Mouse (Mus musculus) forebrain, postnatal 0 days (tissue): ENCODE data around the gene Olfr1344. TPM values are rescaled to one million over a fixed set of nuclear protein-coding genes. Genes with fewer than 3 reads are reported as not detected.

ENCODE experiments used
- ATAC-seq: fragments of 200-750 bp; cut with Nextera tagmentation; 2 replicates; pipeline ENCODE4 v1.8.0; 2017; ENCODE audit warnings: mild to moderate bottlenecking, moderate library complexity
- DNase-seq: peaks from one replicate; pipeline ENCODE4 v3.0.0-alpha.2; 2015
- H3K27ac ChIP-seq: fragments of 300-500 bp; sonication (generic); 2 replicates; pipeline ENCODE4 v1.5.1; 2014; ENCODE audit warnings: low read depth, mild to moderate bottlenecking, antibody characterized with exemption, low read length, moderate library complexity, mixed read lengths
- H3K27me3 ChIP-seq: fragments of 300-500 bp; sonication (generic); 2 replicates; pipeline ENCODE4 v1.6.1; 2014; ENCODE audit warnings: mild to moderate bottlenecking, low read length, mixed read lengths; ENCODE audit not compliant: insufficient read depth
- H3K36me3 ChIP-seq: fragments of 300-500 bp; sonication (generic); 2 replicates; pipeline ENCODE4 v1.6.1; 2014; ENCODE audit warnings: mild to moderate bottlenecking, moderate library complexity; ENCODE audit not compliant: insufficient read depth
- H3K4me1 ChIP-seq: fragments of 300-500 bp; sonication (generic); 2 replicates; pipeline ENCODE4 v1.6.1; 2014; ENCODE audit warnings: antibody characterized with exemption; ENCODE audit not compliant: insufficient read depth
- H3K4me2 ChIP-seq: fragments of 300-500 bp; sonication (generic); 2 replicates; pipeline ENCODE4 v1.6.1; 2014; ENCODE audit warnings: low read depth, mild to moderate bottlenecking, moderate library complexity
- H3K4me3 ChIP-seq: fragments of 300-500 bp; sonication (generic); 2 replicates; pipeline ENCODE4 v1.5.1; 2014; ENCODE audit warnings: low read depth, low read length, mixed read lengths
- H3K9ac ChIP-seq: fragments of 300-500 bp; sonication (generic); 2 replicates; pipeline ENCODE4 v1.6.1; 2014; ENCODE audit warnings: mild to moderate bottlenecking
- H3K9me3 ChIP-seq: fragments of 300-500 bp; sonication (generic); 2 replicates; pipeline ENCODE4 v1.6.1; 2016; ENCODE audit warnings: low read length
- CTCF ChIP-seq: sonication (generic); IDR thresholded peaks from 2 replicates; pipeline ENCODE4 v1.5.1; 2016; ENCODE audit warnings: antibody characterized with exemption, control low read depth, low read depth
- WGBS: fragments of 180-500 bp; shearing (Covaris S2); extraction: QIAGEN DNeasy Blood & Tissue Kit; methylation state at CpG from one replicate; pipeline ENCODE4 v1.1.7; 2014; 5-methylcytosine and 5-hydroxymethylcytosine counted together
- polyA plus RNA-seq: library from polyadenylated mRNA; unstranded; fragments of >200 nt; fragmentation: Nextera tagmentation; extraction: Ambion mirVana; gene quantifications from 2 replicates; pipeline ENCODE4 v1.2.1, GENCODE M21; 2015
- total RNA-seq: library from RNA; depleted of rRNA; stranded (reverse); fragments of >200 nt; gene quantifications from 2 replicates; pipeline ENCODE4 v1.2.3, GENCODE M21; 2014

Gene Olfr1344
- total and polyA plus RNA-seq, 2 experiments from 2014 or later = 0.07 TPM; not detected in 1

DNA sequence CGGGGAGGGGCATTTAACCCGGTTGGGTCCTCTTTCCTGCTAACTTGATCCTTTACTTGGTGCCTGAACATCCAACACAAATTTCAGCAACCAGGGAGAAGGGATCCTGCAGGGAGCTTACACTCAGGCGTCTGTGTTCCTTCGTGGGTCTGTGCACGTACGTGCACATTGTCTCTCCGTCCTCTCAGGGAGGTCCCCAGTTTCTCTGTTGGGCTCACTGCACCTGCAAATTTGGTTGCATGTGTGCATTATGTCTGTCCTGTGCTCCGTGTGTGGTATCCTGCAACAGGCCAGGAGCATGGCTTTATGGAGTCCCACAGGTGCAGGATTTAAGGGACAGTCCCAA lies 23.1 kb upstream of the Olfr1344 start:
- Histone ChIP-seq H3K9ac (peak overlapping the region; percentile 54), H3K4me2 (peak overlapping the region; percentile 53), H3K9me3 (no peaks in the 10 kb centered on the region), H3K27me3 (no peaks in the 10 kb centered on the region), H3K4me3 (peak overlapping the region; percentile 42), H3K36me3 (no peaks in the 10 kb centered on the region), H3K4me1 (no peaks in the 10 kb centered on the region), H3K27ac (no peak overlapping the region)
- ATAC-seq (peak; percentile 57; the same call in 1 of the 2 replicates), DNase-seq (no peak)
- no peak for TF ChIP-seq CTCF
- 12% methylated on average over 8 of the region's 8 CpGs for WGBS

GRCm38 (mm10) chr7:6419894-6420293 lies 18.6 kb upstream of the Olfr1344 start:
- H3K4me3 ChIP-seq = no peak overlapping the region
- no peak for TF ChIP-seq CTCF
- no peak overlapping the region for H3K27ac ChIP-seq
- DNase-seq (no peak), ATAC-seq (no peak)
- 74% methylated on average over 6 of the region's 6 CpGs for WGBS
- H3K4me1 ChIP-seq = no peaks in the 10 kb centered on the region
- no peaks in the 10 kb centered on the region for H3K36me3 ChIP-seq
- no peak overlapping the region for H3K9ac ChIP-seq
- H3K4me2 ChIP-seq = no peak overlapping the region
- H3K27me3 ChIP-seq = no peaks in the 10 kb centered on the region
- H3K9me3 ChIP-seq = no peaks in the 10 kb centered on the region

- H3K27ac ChIP-seq = no peak overlapping the region
- 90% methylated on average over 3 of the region's 3 CpGs for whole genome bisulfite sequencing
- no peaks in the 10 kb centered on the region for H3K4me1 ChIP-seq
- H3K36me3 ChIP-seq = 0 out of 2 replicates have a peak, but pooled peaks cover 3% of the 10 kb centered on the region
- no peak overlapping the region for H3K4me3 ChIP-seq
- DNase-seq (no peak), ATAC-seq (no peak)
- H3K4me2 ChIP-seq = no peak overlapping the region
- H3K27me3 ChIP-seq = no peaks in the 10 kb centered on the region
- no peaks in the 10 kb centered on the region for H3K9me3 ChIP-seq
- no peak for TF ChIP-seq CTCF
- H3K9ac ChIP-seq = no peak overlapping the region
Measured at GRCm38 (mm10) chr7:6429381-6429780, 9.1 kb upstream of the Olfr1344 start.

- Histone ChIP-seq H3K9me3 (no peaks in the 10 kb centered on the region), H3K4me1 (peaks cover 6% of the 10 kb centered on the region; the same call in 1 of the 2 replicates), H3K27me3 (no peaks in the 10 kb centered on the region), H3K27ac (no peak overlapping the region), H3K9ac (no peak overlapping the region), H3K4me2 (no peak overlapping the region), H3K4me3 (no peak overlapping the region), H3K36me3 (0 out of 2 replicates have a peak, but pooled peaks cover 3% of the 10 kb centered on the region)
- DNase-seq (peak; percentile 21), ATAC-seq (no peak)
- WGBS = 37% methylated on average over 2 of the region's 2 CpGs
- TF ChIP-seq CTCF = peak; percentile 47; the same call in 1 of the 2 replicates
Measured at GRCm38 (mm10) chr7:6430342-6430741, 8.1 kb upstream of the Olfr1344 start.

DNA sequence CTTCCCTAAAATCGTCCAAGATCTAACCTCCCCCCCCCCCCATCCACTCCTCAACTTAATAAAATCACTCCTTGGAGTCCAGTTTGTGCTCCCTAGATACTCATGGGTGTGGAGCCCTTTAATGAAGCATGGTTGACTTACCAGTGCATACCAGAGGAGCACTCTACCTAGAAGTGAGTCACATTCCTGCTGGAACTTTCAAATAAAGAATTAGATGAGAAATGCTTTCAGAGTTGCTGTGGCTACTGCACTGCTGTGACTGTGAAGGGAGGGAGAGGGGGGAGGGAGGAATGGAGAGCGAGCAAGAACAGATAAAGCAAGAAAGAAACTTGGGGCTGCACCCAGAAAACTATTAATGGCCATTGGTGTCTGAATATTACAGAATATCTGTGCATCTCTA lies 2.7 kb downstream of the Olfr1344 start:
- no peak overlapping the region for H3K27ac ChIP-seq
- no peaks in the 10 kb centered on the region for H3K36me3 ChIP-seq
- 59% methylated on average over 2 of the region's 2 CpGs for WGBS
- DNase-seq (no peak), ATAC-seq (no peak)
- H3K4me1 ChIP-seq = no peaks in the 10 kb centered on the region
- H3K27me3 ChIP-seq = no peaks in the 10 kb centered on the region
- TF ChIP-seq CTCF = no peak
- no peaks in the 10 kb centered on the region for H3K9me3 ChIP-seq
- no peak overlapping the region for H3K9ac ChIP-seq
- H3K4me2 ChIP-seq = no peak overlapping the region
- no peak overlapping the region for H3K4me3 ChIP-seq

DNA sequence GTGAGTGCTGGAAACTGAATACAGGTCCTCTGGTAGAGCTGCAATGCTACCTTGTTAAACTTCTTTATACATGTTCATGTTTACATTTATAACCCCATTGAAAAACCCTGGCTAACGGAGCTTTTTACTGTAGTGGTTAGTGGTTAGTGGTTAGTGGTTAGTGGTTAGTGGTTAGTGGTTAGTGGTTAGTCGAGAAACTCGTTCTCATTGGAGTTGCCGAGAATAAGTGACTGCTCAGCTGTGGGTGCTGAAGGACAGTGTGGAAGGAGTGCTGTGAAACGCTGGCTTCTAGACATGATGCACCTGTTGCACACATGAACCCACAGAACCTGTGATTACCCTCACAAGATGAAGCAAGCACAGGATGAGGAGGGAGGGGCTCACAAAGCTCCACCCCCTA lies 9.3 kb downstream of the Olfr1344 start:
- no peaks in the 10 kb centered on the region for H3K36me3 ChIP-seq
- DNase-seq (no peak), ATAC-seq (no peak)
- no peak overlapping the region for H3K4me2 ChIP-seq
- H3K4me1 ChIP-seq = no peaks in the 10 kb centered on the region
- 89% methylated on average over 5 of the region's 5 CpGs for WGBS
- no peak overlapping the region for H3K4me3 ChIP-seq
- no peak overlapping the region for H3K9ac ChIP-seq
- no peaks in the 10 kb centered on the region for H3K9me3 ChIP-seq
- no peak overlapping the region for H3K27ac ChIP-seq
- no peak for TF ChIP-seq CTCF
- no peaks in the 10 kb centered on the region for H3K27me3 ChIP-seq

DNA sequence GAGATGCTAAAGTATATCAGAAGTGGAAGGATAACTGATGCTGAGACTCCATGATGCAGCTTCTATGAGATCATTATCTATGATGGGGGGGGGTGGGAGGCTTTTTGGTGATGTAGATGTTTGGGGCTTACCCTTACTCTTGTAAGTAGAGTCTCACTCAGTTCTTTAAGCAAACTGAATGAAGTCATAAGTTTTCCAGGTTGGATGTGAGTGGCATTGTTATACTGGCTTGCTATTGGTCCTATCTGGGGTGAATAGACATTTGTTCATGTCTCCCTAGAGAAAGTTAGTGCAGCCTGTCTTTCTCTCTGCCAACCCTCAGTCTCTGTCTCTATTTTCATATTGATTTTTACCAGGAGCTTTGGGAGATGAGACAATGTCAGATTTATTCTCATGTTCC lies 17.4 kb downstream of the Olfr1344 start, which contains the start of gene Olfr1336:
TSS of gene Olfr1336 (plus strand) at position 301 of the 400 bp plus-strand sequence.
- H3K27me3 ChIP-seq = no peaks in the 10 kb centered on the region
- ATAC-seq (no peak), DNase-seq (no peak)
- no peak within 1 kb of the TSS for H3K4me2 ChIP-seq
- H3K27ac ChIP-seq = no peak within 1 kb of the TSS
- no peaks in the 10 kb centered on the region for H3K4me1 ChIP-seq
- no peaks in the 10 kb centered on the region for H3K36me3 ChIP-seq
- H3K9ac ChIP-seq = no peak within 1 kb of the TSS
- H3K9me3 ChIP-seq = no peaks in the 10 kb centered on the region
- no peak within 1 kb of the TSS for H3K4me3 ChIP-seq
- TF ChIP-seq CTCF = no peak

DNA sequence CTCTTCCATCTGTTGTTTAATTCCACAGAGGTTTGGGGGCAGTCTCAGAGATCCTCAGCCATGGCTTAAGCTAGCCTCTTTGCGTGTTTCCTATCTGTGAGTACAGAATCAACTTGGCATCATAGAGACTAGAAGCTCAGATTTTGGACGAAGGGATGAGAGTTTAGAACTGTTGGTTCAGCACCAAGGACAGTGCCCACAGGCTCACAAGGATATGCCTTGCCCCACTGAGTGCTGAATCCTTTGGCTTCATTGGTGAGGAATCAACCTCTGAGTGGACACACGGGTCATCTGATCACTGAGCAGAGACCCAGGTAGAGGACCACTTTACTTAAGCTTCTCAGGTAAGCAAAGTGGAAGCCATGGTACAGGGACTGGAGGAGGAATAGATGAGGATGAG lies 17.9 kb downstream of the Olfr1344 start:
- Histone ChIP-seq H3K4me1 (no peaks in the 10 kb centered on the region), H3K36me3 (no peaks in the 10 kb centered on the region), H3K9me3 (no peaks in the 10 kb centered on the region), H3K27ac (no peak overlapping the region), H3K4me2 (no peak overlapping the region), H3K9ac (no peak overlapping the region), H3K4me3 (no peak overlapping the region), H3K27me3 (no peaks in the 10 kb centered on the region)
- WGBS = 47% methylated on average over 3 of the region's 3 CpGs
- no peak for TF ChIP-seq CTCF
- ATAC-seq = no peak
- no peak for DNase-seq
